Mouse (Mus musculus): ENCODE measurements at regions not wholly inside any gene's neighbourhood (a gene's known extent, or its start where the extent isn't known, plus 50 kb on each side); places are given as distances from the start of the nearest gene placed in this dataset.

DNA sequence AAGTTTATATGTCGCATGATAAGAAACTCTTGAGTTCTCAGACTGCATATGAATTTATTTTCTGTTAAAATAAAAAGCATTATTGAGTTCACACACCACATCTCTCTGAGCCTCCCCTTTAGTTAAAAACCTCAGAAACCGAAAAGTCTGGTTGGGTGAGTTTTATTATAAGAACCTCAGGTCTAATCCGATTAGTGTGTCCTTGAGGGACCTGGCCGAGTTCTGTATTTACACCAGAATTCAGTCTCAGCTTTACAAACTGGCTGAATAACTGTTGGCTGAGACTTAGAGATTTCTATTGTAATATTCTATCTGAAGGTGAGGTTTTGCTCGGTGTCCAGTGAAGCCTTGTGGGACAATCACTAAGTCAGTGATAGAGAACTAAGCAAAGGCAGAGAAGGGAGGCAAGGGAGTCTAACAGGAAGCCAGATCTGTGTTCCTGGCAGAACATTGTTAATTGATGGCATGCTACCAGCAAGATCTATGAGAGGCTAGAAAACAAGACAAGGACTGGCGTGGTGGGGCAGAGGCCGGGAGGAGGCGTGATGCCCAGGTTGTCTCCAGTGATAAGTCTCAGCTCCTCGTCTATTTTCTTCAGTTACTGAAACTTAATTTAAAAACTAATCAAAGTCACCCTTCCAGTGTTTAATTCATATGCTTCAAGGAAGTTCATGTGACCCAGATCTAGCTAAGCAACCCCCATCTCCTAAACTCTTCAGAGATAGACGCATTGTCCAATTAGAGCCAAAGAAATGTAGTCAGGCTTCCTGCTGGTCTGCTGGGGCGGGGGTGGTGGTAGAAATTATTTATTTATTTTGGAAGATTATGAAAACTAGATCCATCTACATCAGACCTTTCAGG is 171.8 kb upstream of the Fer start:
- TF ChIP-seq CTCF (IDR thresholded peaks at IDR 0.05; ENCODE audit: extremely low read depth, insufficient read length, insufficient replicate concordance, low read depth, low read length) (no peak), POLR2A (IDR thresholded peaks at IDR 0.05; ENCODE audit: low read depth, low read length) (no peak)
